8 mouse cellular contexts compared by ENCODE assay signal in the genomic region with DNA sequence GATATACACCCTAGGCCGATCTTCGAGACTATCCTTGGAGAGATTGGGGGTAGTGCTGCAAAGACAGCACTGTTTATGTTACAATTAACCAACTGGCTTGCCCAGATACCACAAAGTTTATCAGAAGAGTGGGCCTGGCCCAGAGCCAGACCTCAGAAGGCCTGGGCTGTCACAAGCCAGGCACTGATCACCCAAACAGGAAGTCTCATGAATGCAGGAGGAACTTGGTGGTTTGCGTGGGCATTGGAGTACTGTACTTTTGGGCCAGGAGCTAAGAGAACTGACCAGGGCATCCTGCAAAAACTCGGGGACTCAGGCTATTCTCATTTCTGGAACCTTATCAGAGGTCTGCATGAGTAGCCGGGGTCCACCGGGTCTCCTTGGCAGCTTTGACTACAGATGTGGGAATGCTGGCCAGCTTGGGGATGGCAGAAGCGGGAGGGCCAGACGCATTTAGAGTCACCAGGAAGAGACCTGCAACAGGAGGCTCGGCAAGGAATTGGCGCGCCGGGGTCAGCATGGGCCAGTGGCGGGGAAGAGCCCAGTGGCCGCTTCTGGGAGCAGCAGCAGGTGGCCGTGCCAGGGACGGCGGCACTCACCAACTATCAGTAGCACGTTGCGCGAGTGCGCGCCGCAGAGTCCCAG. TPM values are rescaled to one million over a fixed set of nuclear protein-coding genes. Genes with fewer than 3 reads are reported as not detected.
DNase-seq lines count a peak whose midpoint lies in the region; ATAC-seq and TF ChIP-seq lines count a peak whose summit lies in the region.

No protein-coding gene starts in this region.

- H3K79me2 ChIP-seq in macrophage (ENCODE audit: inconsistent target) = peaks cover 65% of the 10 kb centered on the region; the same call in 1 of the 2 replicates

- TF ChIP-seq EP300 in heart, postnatal 0 days (IDR thresholded peaks at IDR 0.05; ENCODE audit: low read depth) = no peak

- no peak for TF ChIP-seq CTCF in gastrocnemius, adult 2 months (IDR thresholded peaks at IDR 0.05)
- TF ChIP-seq CTCF in heart, postnatal 0 days (IDR thresholded peaks at IDR 0.05; ENCODE audit: low read depth) = no peak

- H3K9me3 ChIP-seq in embryonic facial prominence, embryonic 14.5 days (ENCODE audit: control insufficient read depth, low read length) = no peaks in the 10 kb centered on the region
- H3K9me3 ChIP-seq in heart, postnatal 0 days (replicated peaks; ENCODE audit: control insufficient read depth, low read length) = no peaks in the 10 kb centered on the region

- H3K27me3 ChIP-seq in embryonic facial prominence, embryonic 14.5 days (replicated peaks; ENCODE audit: control insufficient read depth, insufficient read depth, low read length) = no peaks in the 10 kb centered on the region
- H3K27me3 ChIP-seq in heart, postnatal 0 days (ENCODE audit: control insufficient read depth, insufficient read depth, low read length) = no peaks in the 10 kb centered on the region

- peak; percentile 61 for DNase-seq in gastrocnemius, adult 2 months
- DNase-seq in gastrocnemius, adult 18-20 months (ENCODE audit: low spot score) = no peak
- DNase-seq in Muller cell, postnatal 12 days (ENCODE audit: inconsistent ontology term) = peak; percentile 78
- peak; percentile 63 for DNase-seq in embryonic facial prominence, embryonic 14.5 days (ENCODE audit: low spot score)
- no peak for DNase-seq in heart, postnatal 0 days (ENCODE audit: low spot score)
- peak; percentile 58 for DNase-seq in kidney, postnatal 14 days
- DNase-seq in spleen, postnatal 36 days (ENCODE audit: low spot score in 2 of 2) = peak; percentile 82 to 89

- H3K4me2 ChIP-seq in embryonic facial prominence, embryonic 14.5 days (ENCODE audit: low read depth, low read length) = peak overlapping the region; percentile 89
- H3K4me2 ChIP-seq in heart, postnatal 0 days (ENCODE audit: low read depth, low read length) = peak overlapping the region; percentile 96

- intact Hi-C loops in gastrocnemius, adult 2 months (cut with DNase I) = loop anchor here (2.0 kb wide), 1 partner anchor 36 kb away; no protein-coding TSS in a partner anchor

- peaks cover 10% of the 10 kb centered on the region for H3K4me1 ChIP-seq in embryonic facial prominence, embryonic 14.5 days (ENCODE audit: control insufficient read depth, insufficient read depth, low read length)
- peaks cover 15% of the 10 kb centered on the region for H3K4me1 ChIP-seq in heart, postnatal 0 days (ENCODE audit: control insufficient read depth, insufficient read depth)

- H3K4me3 ChIP-seq in gastrocnemius, adult 2 months = peak overlapping the region; percentile 89
- peak overlapping the region; percentile 57 for H3K4me3 ChIP-seq in embryonic facial prominence, embryonic 14.5 days (ENCODE audit: low read depth, low read length)
- H3K4me3 ChIP-seq in heart, postnatal 0 days (ENCODE audit: low read depth, low read length) = peak overlapping the region; percentile 87
- H3K4me3 ChIP-seq in macrophage (ENCODE audit: inconsistent target) = peak overlapping the region; percentile 78

- 7% methylated on average over 14 of the region's 23 CpGs for WGBS in embryonic facial prominence, embryonic 14.5 days
- 1% methylated on average over 23 of the region's 23 CpGs for WGBS in heart, postnatal 0 days
- under 1% methylated on average over 23 of the region's 23 CpGs for WGBS in macrophage (ENCODE audit: missing documents)

- no peak for ATAC-seq in embryonic facial prominence, embryonic 14.5 days (ENCODE audit: low read depth)
- ATAC-seq in heart, postnatal 0 days (ENCODE audit: insufficient read depth, low read depth) = peak; percentile 19

- peaks cover 12% of the 10 kb centered on the region; the same call in 1 of the 2 replicates for H3K36me3 ChIP-seq in embryonic facial prominence, embryonic 14.5 days (ENCODE audit: control insufficient read depth, insufficient read depth, low read length)
- 0 out of 2 replicates have a peak, but pooled peaks cover 6% of the 10 kb centered on the region for H3K36me3 ChIP-seq in heart, postnatal 0 days (replicated peaks; ENCODE audit: control insufficient read depth, insufficient read depth, low read length)
- H3K36me3 ChIP-seq in macrophage (ENCODE audit: inconsistent target) = peaks cover 37% of the 10 kb centered on the region

- peak overlapping the region; percentile 79 for H3K9ac ChIP-seq in embryonic facial prominence, embryonic 14.5 days (ENCODE audit: low read depth, low read length)
- peak overlapping the region; percentile 68 for H3K9ac ChIP-seq in heart, postnatal 0 days (replicated peaks; ENCODE audit: low read depth, low read length)

- H3K27ac ChIP-seq in gastrocnemius, adult 2 months = peak overlapping the region; percentile 84
- H3K27ac ChIP-seq in embryonic facial prominence, embryonic 14.5 days (replicated peaks; ENCODE audit: low read depth, low read length) = peak overlapping the region; percentile 66
- H3K27ac ChIP-seq in heart, postnatal 0 days (ENCODE audit: low read depth) = peak overlapping the region; percentile 88
- H3K27ac ChIP-seq in macrophage = peak overlapping the region; percentile 95

RNA-seq across cellular contexts. Expression of a gene that starts 0.4 kb away (rescaled TPM):
- total RNA-seq in gastrocnemius, adult 2 months (2021) = 1 to 10 TPM; 2.7 to 3.0 TPM
- 1 to 10 TPM; 3.3 to 3.4 TPM for total RNA-seq in gastrocnemius, adult 18-20 months (2021)
- 7.2 and 7.3 TPM in 2 replicates for polyA plus RNA-seq in embryonic facial prominence, embryonic 14.5 days (2014; fragmentation: Nextera tagmentation; extraction: Ambion mirVana)
- total RNA-seq in heart, postnatal 0 days (2014; rRNA removed; ENCODE audit: low replicate concordance) = 3.1 and 14.8 TPM in 2 replicates
- polyA plus RNA-seq in heart, postnatal 0 days (2015; fragmentation: Nextera tagmentation; extraction: Ambion mirVana) = 4.7 and 6.5 TPM in 2 replicates
- 10 to 100 TPM in 16 of 26 experiments, 1 to 10 TPM in 10; 1.5 to 56.9 (median 13.5) TPM for total RNA-seq in macrophage (2018; cell fraction: chromatin; rRNA removed)
- total RNA-seq in macrophage (2018; cell fraction: cytosol; rRNA removed) = 10 to 100 TPM; 22.7 to 73.8 (median 37.7) TPM
- total RNA-seq in macrophage (2018; cell fraction: nucleus; rRNA removed) = 10 to 100 TPM in 25 of 26 experiments, 1 to 10 TPM in 1; 8.5 to 92.5 (median 49.4) TPM
- 29.1 to 46.3 TPM (median 41.6 TPM) in 3 replicates for polyA plus RNA-seq in macrophage (2018)

RNA-seq across cellular contexts. Expression of a gene that starts 0.4 kb away (rescaled TPM):
- total RNA-seq in gastrocnemius, adult 2 months (2021) = 1 to 10 TPM; 1.9 to 2.8 TPM
- 1 to 10 TPM; 2.4 to 2.8 TPM for total RNA-seq in gastrocnemius, adult 18-20 months (2021)
- polyA plus RNA-seq in embryonic facial prominence, embryonic 14.5 days (2014; fragmentation: Nextera tagmentation; extraction: Ambion mirVana) = 7.8 and 8.4 TPM in 2 replicates
- total RNA-seq in heart, postnatal 0 days (2014; rRNA removed; ENCODE audit: low replicate concordance) = 4.0 and 4.4 TPM in 2 replicates
- polyA plus RNA-seq in heart, postnatal 0 days (2015; fragmentation: Nextera tagmentation; extraction: Ambion mirVana) = 5.2 and 7.0 TPM in 2 replicates
- 100 to 1,000 TPM in 9 of 26 experiments, 10 to 100 TPM in 17; 15.5 to 377 (median 67.8) TPM for total RNA-seq in macrophage (2018; cell fraction: chromatin; rRNA removed)
- 10 to 100 TPM in 25 of 26 experiments, 1 to 10 TPM in 1; 9.5 to 65.6 (median 19.1) TPM for total RNA-seq in macrophage (2018; cell fraction: cytosol; rRNA removed)
- total RNA-seq in macrophage (2018; cell fraction: nucleus; rRNA removed) = 100 to 1,000 TPM in 9 of 26 experiments, 10 to 100 TPM in 17; 14.8 to 287 (median 44.4) TPM
- 18.1 to 63.0 TPM (median 27.9 TPM) in 3 replicates for polyA plus RNA-seq in macrophage (2018)

RNA-seq across cellular contexts. Expression of a gene that starts 38.0 kb away (rescaled TPM):
- total RNA-seq in gastrocnemius, adult 2 months (2021) = 1 to 10 TPM; 4.1 to 6.9 TPM
- 1 to 10 TPM; 5.7 to 6.6 TPM for total RNA-seq in gastrocnemius, adult 18-20 months (2021)
- polyA plus RNA-seq in embryonic facial prominence, embryonic 14.5 days (2014; fragmentation: Nextera tagmentation; extraction: Ambion mirVana) = 5.0 and 5.3 TPM in 2 replicates
- 36.7 and 45.4 TPM in 2 replicates for total RNA-seq in heart, postnatal 0 days (2014; rRNA removed; ENCODE audit: low replicate concordance)
- polyA plus RNA-seq in heart, postnatal 0 days (2015; fragmentation: Nextera tagmentation; extraction: Ambion mirVana) = 3.4 and 4.5 TPM in 2 replicates
- total RNA-seq in macrophage (2018; cell fraction: chromatin; rRNA removed) = 1,000 to 10,000 TPM in 24 of 26 experiments, 100 to 1,000 TPM in 2; 863 to 6,071 (median 2,924) TPM
- total RNA-seq in macrophage (2018; cell fraction: cytosol; rRNA removed) = 1,000 to 10,000 TPM in 6 of 26 experiments, 100 to 1,000 TPM in 20; 270 to 1,278 (median 522) TPM
- 1,000 to 10,000 TPM in 16 of 26 experiments, 100 to 1,000 TPM in 10; 480 to 3,234 (median 2,295) TPM for total RNA-seq in macrophage (2018; cell fraction: nucleus; rRNA removed)
- 207 to 477 TPM (median 276 TPM) in 3 replicates for polyA plus RNA-seq in macrophage (2018)

RNA-seq across cellular contexts. Expression of a gene that starts 47.4 kb away (rescaled TPM):
- total RNA-seq in gastrocnemius, adult 2 months (2021) = under 1 TPM; 0.33 to 0.54 TPM
- total RNA-seq in gastrocnemius, adult 18-20 months (2021) = under 1 TPM; 0.21 to 0.34 TPM
- polyA plus RNA-seq in embryonic facial prominence, embryonic 14.5 days (2014; fragmentation: Nextera tagmentation; extraction: Ambion mirVana) = 0.93 and 1.4 TPM in 2 replicates
- total RNA-seq in heart, postnatal 0 days (2014; rRNA removed; ENCODE audit: low replicate concordance) = 0.66 and 1.2 TPM in 2 replicates
- 0.41 and 0.48 TPM in 2 replicates for polyA plus RNA-seq in heart, postnatal 0 days (2015; fragmentation: Nextera tagmentation; extraction: Ambion mirVana)
- total RNA-seq in macrophage (2018; cell fraction: chromatin; rRNA removed) = 1 to 10 TPM in 7 of 26 experiments, under 1 TPM in 6, not detected in 13; 0.19 to 2.5 (median 1.1) TPM
- total RNA-seq in macrophage (2018; cell fraction: cytosol; rRNA removed) = under 1 TPM in 20 of 26 experiments, not detected in 6; 0.03 to 0.54 (median 0.27) TPM
- 1 to 10 TPM in 6 of 26 experiments, under 1 TPM in 5, not detected in 15; 0.17 to 1.4 (median 1.1) TPM for total RNA-seq in macrophage (2018; cell fraction: nucleus; rRNA removed)
- 0.06 to 0.68 TPM (median 0.22 TPM) in 3 replicates for polyA plus RNA-seq in macrophage (2018)

RNA-seq across cellular contexts. Expression of a gene that starts 55.0 kb away (rescaled TPM):
- 10 to 100 TPM; 42.1 to 51.6 TPM for total RNA-seq in gastrocnemius, adult 2 months (2021)
- total RNA-seq in gastrocnemius, adult 18-20 months (2021) = 10 to 100 TPM; 32.2 to 43.5 TPM
- 298 and 322 TPM in 2 replicates for polyA plus RNA-seq in embryonic facial prominence, embryonic 14.5 days (2014; fragmentation: Nextera tagmentation; extraction: Ambion mirVana)
- total RNA-seq in heart, postnatal 0 days (2014; rRNA removed; ENCODE audit: low replicate concordance) = 156 and 157 TPM in 2 replicates
- 197 and 212 TPM in 2 replicates for polyA plus RNA-seq in heart, postnatal 0 days (2015; fragmentation: Nextera tagmentation; extraction: Ambion mirVana)
- total RNA-seq in macrophage (2018; cell fraction: chromatin; rRNA removed) = 100 to 1,000 TPM in 6 of 26 experiments, 10 to 100 TPM in 20; 30.8 to 125 (median 89.8) TPM
- total RNA-seq in macrophage (2018; cell fraction: cytosol; rRNA removed) = 100 to 1,000 TPM in 20 of 26 experiments, 10 to 100 TPM in 6; 85.6 to 141 (median 111) TPM
- 100 to 1,000 TPM in 4 of 26 experiments, 10 to 100 TPM in 22; 38.2 to 124 (median 58.8) TPM for total RNA-seq in macrophage (2018; cell fraction: nucleus; rRNA removed)
- polyA plus RNA-seq in macrophage (2018) = 73.3 to 139 TPM (median 79.7 TPM) in 3 replicates

Comparison
In these comparisons a context has a peak if more than half of its experiments do, and no peak if none do; other contexts are left out.
1. DNase-seq: peak in gastrocnemius, adult 2 months (single experiment), Muller cell, postnatal 12 days (single experiment), embryonic facial prominence, embryonic 14.5 days (single experiment), kidney, postnatal 14 days (single experiment) and spleen, postnatal 36 days (2 of 2); none in gastrocnemius, adult 18-20 months (single experiment) and heart, postnatal 0 days (single experiment).
2. Peak in every context shown above with its lines, with median percentiles within 50 percentile points of each other: H3K27ac ChIP-seq and H3K4me3 ChIP-seq.